Mouse (Mus musculus): Measurements from ENCODE around the gene Ppp2r5c. TPM values are rescaled to one million over a fixed set of nuclear protein-coding genes. Genes with fewer than 3 reads are reported as not detected.

The Ppp2r5c gene
- total RNA-seq (2023; ENCODE audit: inconsistent age), result 89.6 to 98.3 TPM (median 91.6 TPM) in 4 replicates

GRCm38 (mm10) chr12:110446290-110447170 is at the start of gene Ppp2r5c:
TSS of gene Ppp2r5c (plus strand) at chr12:110447120.

GRCm38 (mm10) chr12:110601241-110602218 is 154.6 kb downstream of the Ppp2r5c start, which contains the start of gene Dync1h1:
TSS of gene Dync1h1 (plus strand) at chr12:110601452.

Other genes starting within 250 kb of the Ppp2r5c start
- gene Dio3, start 168.1 kb upstream of the Ppp2r5c start, total RNA-seq (2023; ENCODE audit: inconsistent age), result not detected in 4 replicates
- gene Dync1h1, start 154.3 kb downstream of the Ppp2r5c start, total RNA-seq (2023; ENCODE audit: inconsistent age), result 128 to 155 TPM (median 138 TPM) in 4 replicates
- gene 1700001K19Rik, start 235.5 kb downstream of the Ppp2r5c start, total RNA-seq (2023; ENCODE audit: inconsistent age), result 0.57 to 0.74 TPM in 2 of 4 replicates, not detected in the others

All from B cell, adult (primary cell).